Mouse (Mus musculus) c-Kit-positive CD71-negative TER-119-negative erythroid progenitor cells, embryonic 14.5 days (primary cell): ENCODE data around the gene Nosip.
A peak's percentile ranks its signal among the peaks of the same experiment; 100 is the strongest.
"Not testable (repeated sequence)": the region's sequence is repeated elsewhere in the genome, so short reads cannot be mapped to it uniquely, and the experiment has no call there.

ENCODE experiments used
- DNase-seq: peaks from one replicate; pipeline ENCODE4 v3.0.0-alpha.2; 2013; ENCODE audit warnings: low read depth

The Nosip gene

DNA sequence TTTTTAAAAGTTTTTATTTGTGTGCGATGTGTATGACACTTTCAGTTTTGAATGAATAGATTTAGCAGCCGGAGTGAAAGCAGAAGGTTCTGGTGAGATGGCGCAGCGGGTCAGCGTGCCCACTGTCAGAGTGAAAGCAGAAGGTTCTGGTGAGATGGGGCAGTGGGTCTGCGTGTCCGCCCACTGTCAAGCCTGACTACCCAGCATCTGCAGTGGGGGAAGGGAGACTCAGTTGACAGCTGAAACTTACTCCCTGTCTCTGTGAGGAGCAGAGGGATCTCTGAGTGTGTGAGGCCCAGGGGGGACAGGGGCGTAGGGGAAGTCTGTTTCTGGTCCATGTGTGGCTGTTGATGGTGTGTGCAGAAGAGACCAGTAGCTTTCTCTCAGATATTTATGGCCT lies 55.3 kb downstream of the Nosip start:
- DNase-seq, result no peak

DNA sequence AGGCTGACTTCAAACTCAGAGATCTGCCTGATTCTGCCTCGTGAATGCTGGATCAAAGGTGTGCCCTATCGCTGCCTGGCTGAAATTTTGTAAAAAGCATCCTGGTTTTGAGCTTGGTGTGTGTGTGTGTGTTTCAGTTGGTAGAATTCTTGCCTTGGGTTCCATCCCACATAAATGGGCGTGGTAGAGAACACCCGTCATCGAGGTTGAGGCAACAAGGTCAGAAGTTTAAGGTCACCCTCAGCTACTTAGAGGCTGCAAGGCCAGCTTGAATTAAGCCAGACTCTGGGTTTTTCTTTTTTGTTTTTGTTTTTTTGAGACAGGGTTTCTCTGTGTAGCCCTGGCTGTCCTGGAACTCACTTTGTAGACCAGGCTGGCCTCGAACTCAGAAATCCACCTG lies 56.1 kb downstream of the Nosip start:
- no peak for DNase-seq

DNA sequence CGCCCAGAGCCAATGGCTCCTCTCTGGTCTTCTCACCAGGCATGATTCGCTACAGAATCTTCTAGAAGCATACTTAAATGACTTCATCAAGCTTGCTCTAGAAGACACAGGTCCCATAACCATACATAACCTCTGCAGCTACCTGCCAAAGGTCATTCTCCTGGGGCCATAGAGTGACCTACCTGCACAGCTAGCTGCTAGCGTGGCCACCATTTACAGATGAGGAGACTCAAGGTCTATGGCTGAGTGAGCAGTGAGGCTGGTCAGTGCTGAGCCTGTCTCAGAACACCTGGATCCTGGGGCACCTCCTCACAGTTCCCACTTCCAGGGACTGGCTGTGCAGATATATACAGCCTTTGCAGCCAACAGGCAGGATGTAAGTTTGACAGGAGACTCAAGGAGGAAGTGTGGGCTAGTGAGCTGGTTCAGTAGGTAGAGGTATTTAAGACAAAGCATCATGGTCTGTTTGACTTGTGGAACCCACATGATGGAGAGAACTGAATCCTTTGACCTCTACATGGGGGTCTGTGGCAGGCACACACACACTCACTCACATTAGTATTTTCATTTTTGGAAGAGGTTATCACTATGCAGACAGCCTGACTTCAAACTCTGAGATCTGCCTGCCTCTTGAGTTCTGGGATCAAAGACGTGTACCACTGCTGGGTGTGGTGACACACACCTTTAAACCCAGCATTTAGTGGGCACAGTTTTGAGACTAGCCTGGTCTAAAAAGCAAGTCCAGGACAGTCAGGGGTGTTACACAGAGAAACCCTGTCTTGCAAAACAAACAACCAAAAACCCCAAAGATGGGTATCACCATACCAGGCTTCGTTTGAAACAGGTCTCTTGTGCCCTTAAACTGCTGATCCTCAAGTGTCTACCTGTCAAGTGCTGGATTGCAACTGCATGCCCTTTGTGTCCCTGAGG lies 57.8 kb downstream of the Nosip start:
- no peak for DNase-seq

DNA sequence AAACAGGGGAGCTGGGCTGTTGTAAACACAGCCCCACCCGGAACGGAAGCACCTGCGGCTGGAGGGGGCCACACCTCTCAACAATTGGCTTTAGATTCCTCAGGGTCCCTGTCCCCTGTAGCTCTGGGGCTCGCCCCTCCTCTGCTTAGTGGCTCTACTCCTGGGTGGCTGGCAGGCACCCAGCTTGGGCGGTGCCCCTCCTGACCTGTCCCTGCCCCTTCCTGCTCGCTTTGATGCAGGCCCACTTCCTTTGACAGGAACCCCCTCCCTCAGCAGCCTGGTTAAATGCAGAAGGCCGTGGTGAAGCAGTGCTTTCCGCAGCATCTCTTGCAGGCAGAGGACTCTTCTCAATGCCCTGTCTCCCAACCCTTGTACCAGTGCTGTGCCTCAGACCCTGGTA lies 59.2 kb downstream of the Nosip start:
- no peak for DNase-seq

DNA sequence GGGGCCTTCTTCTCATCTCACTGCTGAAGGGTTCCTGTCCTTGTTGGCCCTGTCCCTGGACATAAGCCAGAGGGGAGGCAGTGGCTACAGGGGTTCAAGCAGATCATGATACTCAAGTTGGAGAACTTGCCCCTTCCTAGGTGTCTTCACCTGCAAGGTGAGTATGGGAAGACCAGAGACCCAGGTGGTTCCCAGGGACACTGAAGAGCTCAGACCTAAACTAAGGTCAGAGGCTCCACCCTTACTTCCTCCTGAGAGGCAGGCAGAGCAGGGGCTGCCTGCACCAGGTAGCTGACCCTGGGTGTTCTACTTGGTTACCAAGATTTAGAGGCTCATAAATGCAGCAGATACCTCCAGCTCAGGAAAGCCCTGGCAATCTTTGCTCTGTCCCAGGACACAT lies 59.7 kb downstream of the Nosip start:
- DNase-seq, result no peak

DNA sequence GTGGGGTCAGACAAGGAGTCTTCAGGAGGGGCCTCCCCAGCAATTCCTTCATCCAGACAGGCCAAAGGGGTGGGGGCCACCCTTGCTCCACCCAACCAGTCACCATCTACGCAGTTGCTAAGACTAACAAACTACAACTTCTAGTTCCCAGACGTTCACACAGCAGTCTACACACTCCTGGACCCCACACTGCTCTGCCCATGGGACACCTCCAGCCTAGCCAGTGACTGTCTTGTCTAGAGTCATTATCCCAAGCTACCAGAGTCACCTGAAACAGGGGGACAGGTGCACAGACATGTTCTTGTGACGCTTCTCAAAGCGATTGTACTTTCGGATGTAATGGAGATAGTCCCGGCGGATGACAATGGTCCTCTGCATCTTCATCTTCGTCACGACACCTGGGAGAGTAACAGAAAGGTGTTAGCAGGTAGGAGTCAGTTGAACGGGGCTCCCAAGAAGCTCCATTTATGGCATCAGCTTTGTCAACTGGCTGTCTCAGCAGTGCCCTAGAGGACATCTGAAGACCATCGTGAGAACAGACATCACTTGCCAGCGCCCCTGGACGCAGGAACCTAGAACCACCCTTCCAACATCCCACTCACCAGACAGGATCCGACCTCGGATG lies 60.4 kb downstream of the Nosip start:
- DNase-seq, result no peak

DNA sequence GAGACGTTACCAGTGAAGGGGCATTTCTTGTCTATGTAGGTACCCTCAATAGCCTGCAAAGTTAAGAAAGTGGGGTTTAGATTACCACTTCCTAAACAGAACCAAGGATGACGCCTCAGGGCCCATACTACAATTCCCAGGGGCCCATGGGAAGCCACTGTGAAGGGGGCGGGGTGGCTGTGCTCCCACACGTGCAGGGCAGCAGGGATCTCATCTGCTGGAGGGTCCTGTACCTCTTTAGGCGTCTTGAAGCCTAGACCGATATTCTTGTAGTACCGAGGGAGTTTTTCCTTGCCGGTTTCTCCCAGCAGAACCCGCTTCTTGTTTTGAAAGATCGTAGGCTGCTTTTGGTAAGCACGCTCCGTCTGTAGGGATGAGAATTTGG lies 60.9 kb downstream of the Nosip start:
- no peak for DNase-seq

DNA sequence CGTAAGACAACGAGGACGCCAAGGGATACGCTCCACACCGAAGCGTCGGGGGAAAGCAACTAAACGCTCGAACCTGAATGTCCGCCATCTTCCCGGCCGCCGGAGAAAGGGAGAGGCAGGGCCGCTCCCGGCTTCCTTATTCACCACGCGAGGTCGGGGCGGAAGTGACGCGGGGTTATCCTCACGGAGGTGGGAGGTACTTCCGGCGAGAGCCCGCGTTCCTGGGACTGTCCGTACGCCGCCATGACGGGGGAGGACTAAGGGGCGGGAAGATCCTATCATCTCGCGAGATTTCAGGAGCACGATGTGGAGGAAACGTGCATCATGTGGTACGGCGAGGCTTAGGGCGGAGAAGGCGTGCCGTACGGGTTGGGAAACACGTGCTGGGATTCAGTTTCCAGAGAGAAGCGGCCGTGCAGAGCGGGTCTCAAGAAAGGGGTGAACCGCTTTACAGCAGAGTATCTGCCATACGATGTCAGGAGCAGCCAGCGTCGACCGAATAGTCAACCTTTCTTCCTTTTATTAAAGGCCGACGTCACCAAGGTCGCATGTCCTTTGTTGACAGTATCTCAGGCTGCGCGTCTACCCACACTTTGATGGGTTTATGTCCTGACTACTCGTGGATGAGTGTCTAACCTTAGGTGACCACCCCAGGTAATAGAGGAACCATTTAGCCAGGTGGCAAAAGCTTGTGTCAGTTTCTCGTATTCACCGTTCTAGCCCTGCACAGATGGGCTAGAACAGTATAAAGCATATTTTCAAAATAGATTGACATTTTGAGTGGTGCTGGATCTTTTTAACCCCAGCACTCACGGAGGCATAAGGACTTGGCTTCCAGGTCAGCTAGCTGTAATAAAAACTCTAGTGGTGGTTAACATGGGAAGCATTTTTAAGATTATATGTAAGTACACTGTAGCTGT lies 62.3 kb downstream of the Nosip start, which contains the start of gene Rps11:
TSS of gene Rps11 (minus strand) at position 216 of the 920 bp plus-strand sequence.
- DNase-seq, result peak; percentile 100

DNA sequence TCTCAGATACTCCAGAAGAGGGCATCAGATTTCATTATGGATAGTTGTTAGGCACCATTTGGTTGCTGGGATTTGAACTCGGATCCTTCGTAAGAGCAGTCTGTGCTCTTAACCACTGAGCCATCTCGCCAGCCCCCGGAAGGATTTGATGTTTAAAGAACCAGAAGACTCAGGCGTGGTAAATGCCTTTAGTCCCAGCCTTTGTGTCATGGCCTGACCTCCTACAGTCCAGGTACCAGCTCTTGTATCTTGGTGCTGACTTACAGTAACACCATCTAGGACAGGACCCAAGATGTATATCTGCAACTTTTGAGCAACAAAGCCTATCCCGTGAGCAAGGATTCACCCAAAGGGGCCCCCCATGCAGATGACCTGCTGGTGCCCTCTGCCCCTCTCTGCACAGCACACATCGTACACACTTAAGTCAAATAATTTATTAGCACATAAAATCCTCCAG lies 62.9 kb downstream of the Nosip start:
- no peak for DNase-seq

DNA sequence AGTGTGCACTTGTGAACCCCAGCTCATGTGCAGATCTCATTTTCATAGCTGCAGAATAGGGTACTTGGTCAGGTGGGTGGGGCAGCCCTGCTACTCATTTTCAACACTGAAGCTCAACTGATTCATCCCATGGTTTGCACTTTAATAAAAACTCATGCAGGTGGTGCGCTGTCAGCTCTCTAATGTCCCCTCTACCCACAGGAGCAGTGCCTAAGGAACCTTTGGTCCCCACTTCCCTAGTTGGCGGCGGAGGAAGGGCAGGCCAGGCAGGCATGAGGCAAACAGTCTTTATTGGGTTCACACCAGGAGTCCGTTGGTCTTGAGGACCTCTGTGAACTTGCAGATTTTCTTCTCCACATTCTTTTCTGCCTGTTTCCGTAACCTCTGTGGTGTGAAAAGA lies 63.4 kb downstream of the Nosip start:
- not testable (repeated sequence) for DNase-seq

DNA sequence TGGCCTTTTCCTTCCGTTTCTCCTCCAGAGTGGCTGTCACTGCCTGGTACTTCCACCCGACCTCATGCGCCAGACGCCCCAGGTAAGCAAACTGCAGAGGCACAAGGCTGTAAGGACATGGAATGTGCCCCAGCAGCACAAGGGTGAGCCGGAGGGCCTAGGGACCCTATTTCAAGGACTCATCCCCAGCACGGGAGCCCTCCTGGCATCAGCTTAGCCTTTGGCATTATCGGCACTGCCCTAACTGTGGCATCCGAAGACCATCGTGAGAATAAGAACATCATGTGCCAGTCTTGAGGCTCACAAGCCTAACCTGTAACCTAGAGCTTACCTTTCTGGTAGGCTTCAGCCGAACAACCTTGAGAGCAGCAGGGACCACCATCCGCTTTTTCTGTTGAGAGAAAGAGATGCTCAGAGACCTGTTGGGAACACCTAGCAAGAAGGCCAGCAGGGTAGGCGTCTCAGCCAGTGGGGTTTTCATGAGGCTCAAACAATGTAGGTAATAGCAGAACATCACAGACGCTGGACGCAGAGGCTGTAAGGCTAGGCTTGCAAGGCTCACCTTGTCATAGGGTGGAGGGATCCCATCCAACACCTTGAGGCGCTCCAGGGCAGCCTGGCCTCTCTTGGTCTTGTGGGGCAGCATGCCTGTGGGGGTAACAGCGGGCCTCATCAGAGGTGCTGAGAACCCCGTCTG lies 64.1 kb downstream of the Nosip start:
- DNase-seq, result no peak

DNA sequence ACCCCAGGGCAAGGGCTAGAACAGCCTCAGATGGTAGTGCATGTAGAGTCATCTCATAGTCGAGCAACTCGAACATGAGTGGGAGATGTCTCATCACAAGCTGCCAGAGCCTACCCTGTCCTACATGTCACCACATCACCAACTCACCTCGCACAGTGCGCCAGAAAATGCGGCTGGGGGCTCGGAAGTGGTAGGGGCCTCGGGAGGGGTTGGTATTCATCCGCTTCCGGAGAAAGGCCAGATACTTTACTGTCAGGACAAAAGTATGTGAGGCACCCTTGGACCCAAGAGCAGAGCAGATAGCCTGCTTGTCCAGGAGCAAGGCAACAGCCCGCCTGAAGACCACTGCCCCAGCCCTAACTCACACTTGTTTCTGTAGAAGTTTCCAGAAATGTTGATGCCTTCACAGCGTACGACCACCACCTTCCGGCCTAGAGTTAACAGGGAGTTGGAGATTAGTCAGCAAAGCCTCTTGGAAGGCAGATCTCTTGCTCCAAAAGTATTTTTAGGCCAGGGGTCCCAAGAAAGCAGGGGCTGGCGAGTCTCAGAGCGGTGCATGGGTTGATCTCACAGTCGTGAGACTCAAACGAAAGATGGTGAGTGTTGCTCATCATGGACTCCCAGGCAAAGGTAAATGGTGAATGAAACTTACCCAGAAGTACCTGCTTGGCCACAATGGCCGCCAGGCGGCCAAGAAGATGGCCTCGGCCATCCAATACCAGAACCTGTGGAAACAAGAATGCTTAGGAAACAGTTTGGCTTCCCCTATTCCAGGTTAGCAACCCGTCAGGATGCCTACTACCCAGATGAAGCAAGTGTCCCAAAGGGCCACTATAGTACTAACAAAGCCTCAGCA lies 64.8 kb downstream of the Nosip start:
- DNase-seq, result no peak
